Mouse (Mus musculus) cerebellum, adult 2 months (tissue): ENCODE measurements around the gene Thbd.

Experiments
- CTCF ChIP-seq: fragments of 200-500 bp; IDR thresholded peaks from 2 replicates; pipeline ENCODE4 v1.5.1; 2011; ENCODE audit warnings: low read depth, mild to moderate bottlenecking, control low read depth, low read length, moderate library complexity, borderline replicate concordance; ENCODE audit not compliant: insufficient read depth
- POLR2A ChIP-seq: fragments of 200-500 bp; IDR thresholded peaks from 2 replicates; pipeline ENCODE4 v1.6.1; 2011; ENCODE audit warnings: low read length, control low read depth, borderline replicate concordance; ENCODE audit not compliant: insufficient read depth

GRCm38 (mm10) chr2:148386927-148387326 is 21.1 kb downstream of the Thbd start:
- no peak for TF ChIP-seq POLR2A
- TF ChIP-seq CTCF: no peak
